Mouse (Mus musculus) hindbrain, embryonic 10.5 days (tissue): ENCODE data around the gene Gm44596. TPM values are rescaled to one million over a fixed set of nuclear protein-coding genes. Genes with fewer than 3 reads are reported as not detected.

Experiments
- DNase-seq: peaks from one replicate; pipeline ENCODE4 v3.0.0-alpha.2; 2017; ENCODE audit warnings: low spot score
- H3K27ac ChIP-seq: fragments of 300-500 bp; sonication (generic); 2 replicates; pipeline ENCODE4 v1.5.1; 2016; ENCODE audit warnings: mild to moderate bottlenecking, moderate library complexity
- H3K27me3 ChIP-seq: fragments of 300-500 bp; sonication (generic); 2 replicates; pipeline ENCODE4 v1.6.1; 2016; ENCODE audit warnings: mild to moderate bottlenecking; ENCODE audit not compliant: poor library complexity, insufficient read depth, severe bottlenecking
- H3K36me3 ChIP-seq: fragments of 300-500 bp; sonication (generic); 2 replicates; pipeline ENCODE4 v1.6.1; 2016; ENCODE audit warnings: mild to moderate bottlenecking, moderate library complexity
- H3K4me1 ChIP-seq: fragments of 300-500 bp; sonication (generic); replicated peaks from 2 replicates; pipeline ENCODE4 v1.6.1; 2016; ENCODE audit warnings: mild to moderate bottlenecking
- H3K4me3 ChIP-seq: fragments of 300-500 bp; sonication (generic); 2 replicates; pipeline ENCODE4 v1.5.1; 2016; ENCODE audit warnings: mild to moderate bottlenecking, moderate library complexity
- H3K9me3 ChIP-seq: fragments of 300-500 bp; sonication (generic); 2 replicates; pipeline ENCODE4 v1.6.1; 2016; ENCODE audit warnings: mild to moderate bottlenecking, moderate library complexity
- WGBS: fragments of 180-500 bp; shearing (Covaris S2); methylation state at CpG from one replicate; pipeline ENCODE4 v1.1.7; 2016; 5-methylcytosine and 5-hydroxymethylcytosine counted together
- polyA plus RNA-seq: library from polyadenylated mRNA; unstranded; fragments of >200 nt; fragmentation: Nextera tagmentation; extraction: Ambion mirVana; gene quantifications from 2 replicates; pipeline ENCODE4 v1.2.1, GENCODE M21; 2016

The Gm44596 gene
- polyA plus RNA-seq, 1 experiment from 2014 or later, result not detected

DNA sequence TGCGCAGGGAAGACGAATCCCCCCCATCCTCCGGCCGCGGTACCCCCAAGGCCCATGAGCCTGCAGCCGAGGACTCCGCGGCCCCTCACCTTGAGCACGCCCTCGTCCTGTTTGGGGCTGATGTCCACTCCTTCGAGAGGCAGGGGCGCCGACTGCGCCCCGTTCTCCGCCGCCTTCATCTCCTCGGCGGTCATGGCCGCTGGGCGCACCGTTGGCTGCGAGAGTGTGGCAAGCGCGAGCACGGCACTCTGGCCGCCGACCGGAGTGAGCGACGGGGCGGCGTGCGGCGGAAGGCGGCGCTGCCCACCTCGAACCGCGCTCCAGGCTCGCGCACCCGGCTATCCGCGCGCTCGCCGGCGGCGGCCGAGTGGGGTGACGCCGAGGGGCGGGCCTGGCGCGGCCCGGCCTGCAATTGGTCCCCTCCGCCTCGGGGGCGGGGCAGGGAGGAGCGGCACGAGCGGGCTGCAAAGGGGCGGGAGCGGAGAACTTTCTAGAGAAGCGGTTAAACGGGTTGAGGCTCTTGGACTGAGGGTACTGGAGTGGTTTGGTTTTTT is 63.1 kb downstream of the Gm44596 start, which contains the start of gene Fkbp4:
TSS of gene Fkbp4 (minus strand) at position 361 of the 554 bp plus-strand sequence.
- Histone ChIP-seq H3K4me1 (peaks cover 18% of the 10 kb centered on the region), H3K27ac (peak within 1 kb of the TSS; percentile 98), H3K36me3 (peaks cover 34% of the 10 kb centered on the region), H3K9me3 (no peaks in the 10 kb centered on the region), H3K4me3 (peak within 1 kb of the TSS; percentile 96), H3K27me3 (peaks cover 17% of the 10 kb centered on the region; the same call in 1 of the 2 replicates)
- DNase-seq, result peak; percentile 90
- WGBS, result under 1% methylated on average over 67 of the region's 67 CpGs

DNA sequence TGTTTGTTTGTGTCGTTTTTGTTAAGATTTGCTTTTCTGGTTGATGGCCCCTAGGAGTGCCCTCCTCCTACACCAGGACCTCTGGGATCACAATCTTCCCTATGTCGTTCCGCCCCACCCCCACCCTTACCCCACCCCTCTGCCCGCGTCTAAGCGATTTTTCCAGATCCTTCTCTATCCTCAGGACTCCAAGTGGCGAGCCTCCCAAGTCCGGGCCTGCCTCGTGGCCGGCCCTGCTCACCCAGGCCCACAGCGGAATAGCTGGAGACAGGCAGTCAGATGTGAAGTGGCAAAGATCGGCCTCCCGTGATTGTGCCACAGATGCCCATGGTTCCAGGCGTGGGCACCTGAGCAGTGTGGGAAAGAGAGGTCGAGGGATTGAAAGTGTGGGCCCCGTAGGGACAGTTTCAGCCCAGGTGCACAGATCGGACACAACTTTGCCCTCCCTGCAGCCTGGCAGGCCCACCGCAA is 63.6 kb downstream of the Gm44596 start:
- H3K27ac ChIP-seq, result peak overlapping the region; percentile 98
- H3K4me1 ChIP-seq, result peaks cover 18% of the 10 kb centered on the region
- peak overlapping the region; percentile 96 for H3K4me3 ChIP-seq
- WGBS, result 34% methylated on average over 18 of the region's 18 CpGs
- no peak for DNase-seq
- peaks cover 17% of the 10 kb centered on the region; the same call in 1 of the 2 replicates for H3K27me3 ChIP-seq
- H3K36me3 ChIP-seq, result peaks cover 29% of the 10 kb centered on the region
- H3K9me3 ChIP-seq, result no peaks in the 10 kb centered on the region

DNA sequence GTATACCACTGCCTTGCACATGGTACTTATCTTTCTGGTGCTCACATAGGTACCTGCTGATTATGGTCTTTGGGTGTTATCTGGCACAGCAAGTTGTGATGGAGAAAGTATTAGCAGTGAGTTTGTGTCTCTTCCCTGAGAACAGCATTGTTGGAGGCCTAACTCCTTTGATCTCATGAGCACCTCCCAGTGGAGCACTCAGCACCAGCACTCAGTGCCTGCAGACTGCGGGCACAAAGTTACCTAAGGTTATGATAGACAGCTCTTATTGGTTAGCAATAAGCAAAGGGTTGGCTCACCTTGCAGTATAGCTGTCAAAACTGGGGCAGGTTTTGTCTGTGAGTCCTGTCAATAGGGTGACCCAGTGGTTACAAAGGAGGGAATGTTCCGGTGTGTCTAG is 64.9 kb downstream of the Gm44596 start:
- WGBS, result 93% methylated on average over 2 of the region's 2 CpGs
- no peak for DNase-seq
- H3K36me3 ChIP-seq, result peaks cover 15% of the 10 kb centered on the region
- no peak overlapping the region for H3K27ac ChIP-seq
- no peak overlapping the region for H3K4me3 ChIP-seq
- H3K4me1 ChIP-seq, result peaks cover 18% of the 10 kb centered on the region
- no peaks in the 10 kb centered on the region for H3K9me3 ChIP-seq
- H3K27me3 ChIP-seq, result peaks cover 17% of the 10 kb centered on the region; the same call in 1 of the 2 replicates

DNA sequence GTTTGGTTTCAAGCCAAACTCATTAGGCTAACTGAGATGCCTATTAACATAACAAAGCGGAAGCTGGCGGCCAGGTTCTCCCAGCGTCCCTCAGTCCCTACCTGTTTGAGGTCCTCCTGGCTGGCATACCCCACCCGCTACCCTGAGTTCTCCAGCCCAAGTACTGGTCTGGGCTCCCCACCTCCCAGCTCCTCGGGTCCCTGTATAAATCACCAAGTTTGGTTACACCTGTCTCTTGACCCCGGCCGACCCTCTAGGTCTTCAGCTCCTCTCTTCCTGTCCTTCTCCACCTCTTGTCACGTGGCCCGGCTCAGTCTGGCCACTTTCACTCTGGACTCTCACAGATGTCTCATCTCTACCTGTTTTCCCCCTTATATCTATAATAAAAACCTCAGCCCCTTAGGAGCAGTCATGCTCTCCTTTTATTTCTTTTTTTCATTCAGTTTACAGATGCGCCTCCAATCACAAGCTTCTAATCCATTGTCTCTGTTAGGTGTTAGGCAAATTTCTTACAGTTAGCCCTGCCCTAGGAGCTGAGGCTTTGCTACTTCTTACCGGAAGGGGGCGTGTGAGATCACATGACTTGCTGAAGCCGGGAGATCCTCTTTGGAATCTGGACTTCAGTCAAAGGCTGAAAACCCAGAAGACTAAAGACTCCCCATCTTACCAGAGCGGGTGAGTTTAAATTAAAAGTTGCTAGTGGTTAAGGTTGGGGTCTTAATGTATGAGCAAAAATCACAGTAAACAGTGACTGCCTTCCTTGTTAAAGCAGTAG is 70.6 kb downstream of the Gm44596 start:
- Histone ChIP-seq H3K36me3 (no peaks in the 10 kb centered on the region), H3K9me3 (no peaks in the 10 kb centered on the region), H3K4me1 (peaks cover 7% of the 10 kb centered on the region), H3K4me3 (peak overlapping the region; percentile 27; the same call in 1 of the 2 replicates), H3K27ac (no peak overlapping the region), H3K27me3 (no peaks in the 10 kb centered on the region)
- WGBS, result 12% methylated on average over 14 of the region's 14 CpGs
- peak; percentile 47 for DNase-seq

DNA sequence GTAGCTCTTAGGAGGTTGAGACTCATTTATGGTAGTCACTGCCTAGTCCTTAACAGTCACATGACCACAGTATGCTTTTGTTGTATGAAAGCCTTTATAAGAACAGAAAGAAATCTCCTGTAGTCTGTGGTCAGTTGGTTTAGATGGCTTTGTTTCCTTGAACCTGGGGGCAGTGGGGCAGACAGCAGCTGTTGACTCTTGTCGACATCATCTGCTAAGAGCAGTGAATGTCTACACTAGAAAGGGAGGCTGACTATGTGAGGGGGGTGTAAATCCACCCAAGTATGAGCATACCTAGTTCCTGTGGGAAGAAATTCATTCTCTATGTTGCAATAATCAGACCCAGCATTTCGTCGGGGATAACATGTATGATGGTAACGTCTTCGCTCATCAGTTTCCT is 71.8 kb downstream of the Gm44596 start:
- peaks cover 7% of the 10 kb centered on the region for H3K4me1 ChIP-seq
- no peak overlapping the region for H3K27ac ChIP-seq
- WGBS, result 95% methylated on average over 5 of the region's 5 CpGs
- no peaks in the 10 kb centered on the region for H3K27me3 ChIP-seq
- no peak overlapping the region for H3K4me3 ChIP-seq
- no peak for DNase-seq
- H3K9me3 ChIP-seq, result no peaks in the 10 kb centered on the region
- H3K36me3 ChIP-seq, result no peaks in the 10 kb centered on the region

DNA sequence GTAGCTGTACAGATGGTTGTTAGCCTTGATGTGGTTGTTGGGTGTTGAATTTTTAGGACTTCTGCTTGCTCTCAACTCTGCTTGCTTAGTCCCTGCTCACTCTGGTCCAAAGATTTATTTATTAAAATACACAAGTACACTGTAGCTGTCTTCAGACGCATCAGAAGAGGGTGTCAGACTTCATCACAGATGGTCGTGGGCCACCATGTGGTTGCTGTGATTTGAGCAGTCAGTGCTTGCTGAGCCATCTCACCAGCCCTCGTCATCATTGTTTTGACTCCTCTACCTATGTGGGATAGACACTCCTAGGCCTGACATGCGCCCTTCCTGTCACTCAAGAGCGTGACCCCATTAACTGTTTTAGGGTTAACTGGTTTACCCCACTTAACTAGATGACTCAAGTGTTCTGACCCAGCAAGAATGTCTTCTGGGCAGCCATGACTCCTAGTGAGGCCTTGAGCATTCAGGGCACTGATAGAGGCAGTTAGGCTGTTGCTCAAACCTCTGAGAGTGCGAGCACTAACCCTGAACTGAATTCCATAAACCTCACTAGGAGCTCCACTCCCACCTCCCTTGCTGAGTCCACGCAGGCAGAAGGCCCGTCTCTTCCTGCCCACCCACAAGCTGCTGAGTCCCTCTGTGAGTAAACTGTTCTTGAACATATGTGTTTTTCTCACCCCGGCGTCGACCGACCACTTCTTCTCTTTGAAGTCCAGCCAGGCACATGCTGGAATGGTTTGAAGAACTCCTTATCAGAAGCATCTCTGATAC is 80.7 kb downstream of the Gm44596 start:
- no peaks in the 10 kb centered on the region for H3K9me3 ChIP-seq

More for the DNA sequence above, 80.7 kb downstream of the Gm44596 start:
- WGBS, result 85% methylated on average over 12 of the region's 12 CpGs
- Histone ChIP-seq H3K4me3 (no peak overlapping the region), H3K27ac (no peak overlapping the region), H3K36me3 (no peaks in the 10 kb centered on the region), H3K27me3 (no peaks in the 10 kb centered on the region), H3K4me1 (no peaks in the 10 kb centered on the region; the same call in 1 of the 2 replicates)
- no peak for DNase-seq

Other genes with a start within 250 kb of the Gm44596 start
- 65.7 and 67.8 TPM in 2 replicates for gene Tspan9, start 231.9 kb upstream of the Gm44596 start, polyA plus RNA-seq
- gene Tead4, start 74.7 kb upstream of the Gm44596 start, polyA plus RNA-seq, result 2.5 and 2.9 TPM in 2 replicates
- gene Tulp3, start 19.7 kb upstream of the Gm44596 start, polyA plus RNA-seq, result 19.1 and 21.4 TPM in 2 replicates
- gene Rhno1, start 12.6 kb upstream of the Gm44596 start, polyA plus RNA-seq, result 177 and 192 TPM in 2 replicates
- 61.2 and 67.0 TPM in 2 replicates for gene Foxm1, start 12.5 kb upstream of the Gm44596 start, polyA plus RNA-seq
- gene Tex52, start within 50 bp of the Gm44596 start, polyA plus RNA-seq, result 0.62 and 0.86 TPM in 2 replicates
- 2.5 and 3.3 TPM in 2 replicates for gene Nrip2, start 23.8 kb downstream of the Gm44596 start, polyA plus RNA-seq
- 39.0 and 41.3 TPM in 2 replicates for gene Itfg2, start 49.4 kb downstream of the Gm44596 start, polyA plus RNA-seq
- 548 and 688 TPM in 2 replicates for gene Fkbp4, start 63.2 kb downstream of the Gm44596 start, polyA plus RNA-seq
- not detected in 2 replicates for gene Pzp, start 151.2 kb downstream of the Gm44596 start, polyA plus RNA-seq
- 0.04 TPM in 1 of 2 replicates, not detected in the other for gene A2ml1, start 206.1 kb downstream of the Gm44596 start, polyA plus RNA-seq
- not detected in 2 replicates for gene Klrb1a, start 248.0 kb downstream of the Gm44596 start, polyA plus RNA-seq